23 mouse cellular contexts compared by ENCODE assay signal in genomic region chr3:39571444-39572237, GRCm38 (mm10).
DNase-seq lines count a peak whose midpoint lies in the region; ATAC-seq lines count a peak whose summit lies in the region.
"Had no signal": no experiment of that assay in that cellular context is flagged by ENCODE, and none has a peak within 500 bp of the region (broad histone marks: within the 10 kb centered on the region; RNA-seq: fewer than 3 reads in every experiment).

No protein-coding gene starts in this region.

- H3K27me3 ChIP-seq in hindbrain, embryonic 10.5 days (ENCODE audit: insufficient read depth, poor library complexity, severe bottlenecking) = no peaks in the 10 kb centered on the region
- no peaks in the 10 kb centered on the region for H3K27me3 ChIP-seq in hindbrain, embryonic 12.5 days
- H3K27me3 ChIP-seq in embryonic facial prominence, embryonic 13.5 days = no peaks in the 10 kb centered on the region
- H3K27me3 ChIP-seq in limb, embryonic 10.5 days (ENCODE audit: low read depth, poor library complexity, severe bottlenecking) = no peaks in the 10 kb centered on the region
- H3K27me3 ChIP-seq: liver, embryonic 12.5 days; megakaryocyte, embryonic 14.5 days; neural tube, embryonic 12.5 days had no signal

- H3K9ac ChIP-seq in hindbrain, embryonic 12.5 days = no peak overlapping the region
- no peak overlapping the region for H3K9ac ChIP-seq in embryonic facial prominence, embryonic 13.5 days
- H3K9ac ChIP-seq: hindbrain, embryonic 14.5 days; liver, embryonic 12.5 days; neural tube, embryonic 12.5 days had no signal

- no peaks in the 10 kb centered on the region for H3K4me1 ChIP-seq in hindbrain, embryonic 10.5 days (replicated peaks)
- no peaks in the 10 kb centered on the region for H3K4me1 ChIP-seq in hindbrain, embryonic 12.5 days
- H3K4me1 ChIP-seq in embryonic facial prominence, embryonic 13.5 days = peaks cover 14% of the 10 kb centered on the region
- peaks cover 17% of the 10 kb centered on the region for H3K4me1 ChIP-seq in limb, embryonic 10.5 days
- H3K4me1 ChIP-seq: liver, embryonic 12.5 days; megakaryocyte, embryonic 14.5 days; neural tube, embryonic 12.5 days had no signal

- H3K4me3 ChIP-seq in hindbrain, embryonic 10.5 days = no peak overlapping the region
- H3K4me3 ChIP-seq in hindbrain, embryonic 12.5 days = no peak overlapping the region
- no peak overlapping the region for H3K4me3 ChIP-seq in embryonic facial prominence, embryonic 13.5 days
- H3K4me3 ChIP-seq in limb, embryonic 10.5 days = no peak overlapping the region
- H3K4me3 ChIP-seq: liver, embryonic 12.5 days; megakaryocyte, embryonic 14.5 days; neural tube, embryonic 12.5 days had no signal

- WGBS in hindbrain, embryonic 10.5 days = 68% methylated on average over 5 of the region's 5 CpGs
- 72% methylated on average over 5 of the region's 5 CpGs for WGBS in hindbrain, embryonic 12.5 days
- 37% methylated on average over 5 of the region's 5 CpGs for WGBS in embryonic facial prominence, embryonic 13.5 days
- 52% methylated on average over 5 of the region's 5 CpGs for WGBS in limb, embryonic 10.5 days

- peak; percentile 7 for DNase-seq in hindbrain, embryonic 10.5 days (ENCODE audit: low spot score)
- no peak for DNase-seq in limb, embryonic 10.5 days (ENCODE audit: low spot score)
- peak; percentile 30 for DNase-seq in mesoderm, embryonic 11.5 days (ENCODE audit: low read depth, low spot score)
- DNase-seq in testis, postnatal 10 days (ENCODE audit: low spot score) = no peak
- no peak for DNase-seq in thymus, postnatal 14 days
- DNase-seq: adrenal gland, adult 2 months; cerebellum, adult 18-20 months; cerebellum, postnatal 25 days; gastrocnemius, postnatal 36 days; kidney, postnatal 4 days; lung, adult 2 months; midbrain, embryonic 14.5 days; retina, postnatal 1 day; right cerebral cortex, postnatal 25 days; spleen, adult 18-20 months; thymus, postnatal 36 days had no signal

- H3K4me2 ChIP-seq in hindbrain, embryonic 12.5 days (replicated peaks) = no peak overlapping the region
- H3K4me2 ChIP-seq in embryonic facial prominence, embryonic 13.5 days = no peak overlapping the region
- H3K4me2 ChIP-seq: hindbrain, embryonic 14.5 days; liver, embryonic 12.5 days; neural tube, embryonic 12.5 days had no signal

- no peaks in the 10 kb centered on the region for H3K9me3 ChIP-seq in hindbrain, embryonic 10.5 days
- no peaks in the 10 kb centered on the region for H3K9me3 ChIP-seq in hindbrain, embryonic 12.5 days (replicated peaks)
- peaks cover 3% of the 10 kb centered on the region; the same call in 1 of the 2 replicates for H3K9me3 ChIP-seq in embryonic facial prominence, embryonic 13.5 days
- no peaks in the 10 kb centered on the region for H3K9me3 ChIP-seq in limb, embryonic 10.5 days (replicated peaks)
- H3K9me3 ChIP-seq: liver, embryonic 12.5 days; neural tube, embryonic 12.5 days had no signal

- H3K27ac ChIP-seq in hindbrain, embryonic 10.5 days = no peak overlapping the region
- no peak overlapping the region for H3K27ac ChIP-seq in hindbrain, embryonic 12.5 days
- peak overlapping the region; percentile 24; the same call in 1 of the 2 replicates for H3K27ac ChIP-seq in embryonic facial prominence, embryonic 13.5 days
- peak overlapping the region; percentile 76 for H3K27ac ChIP-seq in limb, embryonic 10.5 days
- H3K27ac ChIP-seq: hindbrain, embryonic 14.5 days; liver, embryonic 12.5 days; neural tube, embryonic 12.5 days had no signal

- ATAC-seq in hindbrain, embryonic 12.5 days (ENCODE audit: low FRiP score) = no peak
- ATAC-seq in embryonic facial prominence, embryonic 13.5 days (ENCODE audit: insufficient number of reproducible peaks, insufficient read depth, low FRiP score, low TSS enrichment, low read depth) = no peak
- no peak for ATAC-seq in cerebellum, adult (ENCODE audit: insufficient number of reproducible peaks, low FRiP score, low TSS enrichment)
- ATAC-seq: liver, embryonic 12.5 days had no signal

- H3K36me3 ChIP-seq in hindbrain, embryonic 10.5 days = no peaks in the 10 kb centered on the region
- H3K36me3 ChIP-seq in hindbrain, embryonic 12.5 days = no peaks in the 10 kb centered on the region
- no peaks in the 10 kb centered on the region for H3K36me3 ChIP-seq in embryonic facial prominence, embryonic 13.5 days
- H3K36me3 ChIP-seq in limb, embryonic 10.5 days = no peaks in the 10 kb centered on the region
- H3K36me3 ChIP-seq: liver, embryonic 12.5 days; neural tube, embryonic 12.5 days had no signal

Comparison
In these comparisons a context has a peak if more than half of its experiments do, and no peak if none do; other contexts are left out.
1. DNase-seq: peak in hindbrain, embryonic 10.5 days (single experiment) and mesoderm, embryonic 11.5 days (single experiment); none in limb, embryonic 10.5 days (single experiment), testis, postnatal 10 days (single experiment) and thymus, postnatal 14 days (single experiment).
2. H3K27ac ChIP-seq: peak in embryonic facial prominence, embryonic 13.5 days (single experiment) and limb, embryonic 10.5 days (single experiment); none in hindbrain, embryonic 10.5 days (single experiment) and hindbrain, embryonic 12.5 days (single experiment).